Mouse (Mus musculus): Measurements from ENCODE around the gene Gm49366. TPM values are rescaled to one million over a fixed set of nuclear protein-coding genes. Genes with fewer than 3 reads are reported as not detected.
A peak's percentile ranks its signal among the peaks of the same experiment; 100 is the strongest.
"Not testable (repeated sequence)": the region's sequence is repeated elsewhere in the genome, so short reads cannot be mapped to it uniquely, and the experiment has no call there.

Gm49366 gene
- polyA plus RNA-seq, 1 experiment from 2014 or later: not detected

GRCm38 (mm10) chr12:84011251-84012040 lies 27.3 kb upstream of the Gm49366 start:
- Histone ChIP-seq H3K9me3 (no peaks in the 10 kb centered on the region), H3K4me3 (replicated peaks) (peak overlapping the region; percentile 14), H3K4me2 (replicated peaks) (peak overlapping the region; percentile 62), H3K36me3 (no peaks in the 10 kb centered on the region), H3K4me1 (replicated peaks) (peaks cover 7% of the 10 kb centered on the region; the same call in 1 of the 2 replicates), H3K27ac (no peak overlapping the region), H3K27me3 (replicated peaks) (no peaks in the 10 kb centered on the region), H3K9ac (no peak overlapping the region)
- no peak for ATAC-seq
- 53% methylated on average over 12 of the region's 12 CpGs for WGBS

GRCm38 (mm10) chr12:84013130-84013529 lies 25.6 kb upstream of the Gm49366 start:
- H3K9ac ChIP-seq: no peak overlapping the region
- H3K27me3 ChIP-seq (replicated peaks): no peaks in the 10 kb centered on the region
- no peaks in the 10 kb centered on the region for H3K9me3 ChIP-seq
- no peak for ATAC-seq
- H3K4me3 ChIP-seq (replicated peaks): no peak overlapping the region
- H3K36me3 ChIP-seq: 0 out of 2 replicates have a peak, but pooled peaks cover 2% of the 10 kb centered on the region
- H3K4me2 ChIP-seq (replicated peaks): no peak overlapping the region
- 73% methylated on average over 6 of the region's 6 CpGs for WGBS
- H3K27ac ChIP-seq: no peak overlapping the region
- peaks cover 7% of the 10 kb centered on the region; the same call in 1 of the 2 replicates for H3K4me1 ChIP-seq (replicated peaks)

- Histone ChIP-seq H3K4me3 (replicated peaks) (no peak overlapping the region), H3K9ac (no peak overlapping the region), H3K9me3 (no peaks in the 10 kb centered on the region), H3K4me1 (replicated peaks) (peaks cover 7% of the 10 kb centered on the region; the same call in 1 of the 2 replicates), H3K27ac (no peak overlapping the region), H3K4me2 (replicated peaks) (no peak overlapping the region), H3K36me3 (0 out of 2 replicates have a peak, but pooled peaks cover 2% of the 10 kb centered on the region), H3K27me3 (replicated peaks) (no peaks in the 10 kb centered on the region)
- ATAC-seq: no peak
- WGBS: 88% methylated on average over 7 of the region's 7 CpGs
Measured at GRCm38 (mm10) chr12:84013701-84014100, 25.0 kb upstream of the Gm49366 start.

GRCm38 (mm10) chr12:84020528-84020927 lies 18.2 kb upstream of the Gm49366 start:
- not testable (repeated sequence) for H3K4me1 ChIP-seq (replicated peaks); H3K9me3 ChIP-seq; H3K4me3 ChIP-seq (replicated peaks); H3K4me2 ChIP-seq (replicated peaks); H3K27me3 ChIP-seq (replicated peaks); H3K27ac ChIP-seq; H3K9ac ChIP-seq; H3K36me3 ChIP-seq
- ATAC-seq: peak; percentile 91
- WGBS: 24% methylated on average over 7 of the region's 7 CpGs

GRCm38 (mm10) chr12:84022266-84022665 lies 16.5 kb upstream of the Gm49366 start:
- not testable (repeated sequence) for H3K9me3 ChIP-seq; H3K9ac ChIP-seq; ATAC-seq; H3K27me3 ChIP-seq (replicated peaks); H3K27ac ChIP-seq; H3K4me3 ChIP-seq (replicated peaks); H3K36me3 ChIP-seq; H3K4me2 ChIP-seq (replicated peaks); H3K4me1 ChIP-seq (replicated peaks)
- WGBS: 90% methylated on average over 4 of the region's 4 CpGs

- ATAC-seq: peak; percentile 70
- no peaks in the 10 kb centered on the region for H3K27me3 ChIP-seq (replicated peaks)
- H3K4me1 ChIP-seq (replicated peaks): no peaks in the 10 kb centered on the region
- no peak overlapping the region for H3K4me2 ChIP-seq (replicated peaks)
- WGBS: 66% methylated on average over 9 of the region's 9 CpGs
- no peak overlapping the region for H3K9ac ChIP-seq
- no peaks in the 10 kb centered on the region for H3K9me3 ChIP-seq
- H3K4me3 ChIP-seq (replicated peaks): no peak overlapping the region
- H3K27ac ChIP-seq: 0 out of 2 replicates have a peak overlapping the region, but pooled peaks have one; percentile 3
- H3K36me3 ChIP-seq: no peaks in the 10 kb centered on the region
Measured at GRCm38 (mm10) chr12:84023052-84023745, 15.5 kb upstream of the Gm49366 start.

GRCm38 (mm10) chr12:84025888-84026287 lies 12.8 kb upstream of the Gm49366 start:
- WGBS: 87% methylated on average over 7 of the region's 7 CpGs
- Histone ChIP-seq H3K4me3 (replicated peaks) (no peak overlapping the region), H3K4me2 (replicated peaks) (no peak overlapping the region), H3K27me3 (replicated peaks) (no peaks in the 10 kb centered on the region), H3K9me3 (no peaks in the 10 kb centered on the region), H3K4me1 (replicated peaks) (no peaks in the 10 kb centered on the region), H3K9ac (no peak overlapping the region), H3K27ac (no peak overlapping the region), H3K36me3 (no peaks in the 10 kb centered on the region)
- ATAC-seq: no peak

GRCm38 (mm10) chr12:84028328-84028727 lies 10.4 kb upstream of the Gm49366 start:
- not testable (repeated sequence) for H3K27ac ChIP-seq; H3K36me3 ChIP-seq; H3K4me2 ChIP-seq (replicated peaks); H3K9ac ChIP-seq; H3K27me3 ChIP-seq (replicated peaks); H3K9me3 ChIP-seq; ATAC-seq; H3K4me3 ChIP-seq (replicated peaks); H3K4me1 ChIP-seq (replicated peaks)
- 72% methylated on average over 3 of the region's 3 CpGs for WGBS

- H3K4me2 ChIP-seq (replicated peaks); H3K9ac ChIP-seq; H3K36me3 ChIP-seq; H3K27ac ChIP-seq; ATAC-seq; H3K4me1 ChIP-seq (replicated peaks); H3K9me3 ChIP-seq; H3K27me3 ChIP-seq (replicated peaks); H3K4me3 ChIP-seq (replicated peaks): not testable (repeated sequence)
- 97% methylated on average over 1 of the region's 1 CpGs for WGBS
Measured at GRCm38 (mm10) chr12:84029043-84029442, 9.7 kb upstream of the Gm49366 start.

GRCm38 (mm10) chr12:84030659-84031332 lies 7.9 kb upstream of the Gm49366 start:
- no peak overlapping the region for H3K9ac ChIP-seq
- H3K4me3 ChIP-seq (replicated peaks): no peak overlapping the region
- H3K4me1 ChIP-seq (replicated peaks): no peaks in the 10 kb centered on the region
- no peaks in the 10 kb centered on the region for H3K27me3 ChIP-seq (replicated peaks)
- peak; percentile 87 for ATAC-seq
- H3K36me3 ChIP-seq: no peaks in the 10 kb centered on the region
- no peak overlapping the region for H3K27ac ChIP-seq
- H3K4me2 ChIP-seq (replicated peaks): no peak overlapping the region
- H3K9me3 ChIP-seq: no peaks in the 10 kb centered on the region
- 63% methylated on average over 4 of the region's 4 CpGs for WGBS

- Histone ChIP-seq H3K4me3 (replicated peaks) (no peak overlapping the region), H3K9me3 (no peaks in the 10 kb centered on the region), H3K27ac (no peak overlapping the region), H3K36me3 (no peaks in the 10 kb centered on the region), H3K27me3 (replicated peaks) (no peaks in the 10 kb centered on the region), H3K9ac (no peak overlapping the region), H3K4me2 (replicated peaks) (no peak overlapping the region), H3K4me1 (replicated peaks) (peaks cover 4% of the 10 kb centered on the region; the same call in 1 of the 2 replicates)
- ATAC-seq: no peak
- 83% methylated on average over 4 of the region's 4 CpGs for WGBS
Measured at GRCm38 (mm10) chr12:84032854-84033253, 5.9 kb upstream of the Gm49366 start.

GRCm38 (mm10) chr12:84033302-84033701 lies 5.4 kb upstream of the Gm49366 start:
- not testable (repeated sequence) for H3K9ac ChIP-seq; H3K4me1 ChIP-seq (replicated peaks); H3K27ac ChIP-seq; H3K4me3 ChIP-seq (replicated peaks); ATAC-seq; H3K36me3 ChIP-seq; H3K27me3 ChIP-seq (replicated peaks); H3K9me3 ChIP-seq; H3K4me2 ChIP-seq (replicated peaks)
- 74% methylated on average over 2 of the region's 2 CpGs for WGBS

Measured in intestine, embryonic 15.5 days (tissue).